Mouse (Mus musculus) adrenal gland, adult (tissue): ENCODE results near the gene Gm436.

Experiments
- DNase-seq, 2 experiments: peaks; one replicate each; pipeline ENCODE4 v3.0.0; 2022 to 2023; ENCODE audit warnings: low spot score in 1 of 2; ENCODE audit not compliant: inconsistent age in 2 of 2

Gm436 gene

DNA sequence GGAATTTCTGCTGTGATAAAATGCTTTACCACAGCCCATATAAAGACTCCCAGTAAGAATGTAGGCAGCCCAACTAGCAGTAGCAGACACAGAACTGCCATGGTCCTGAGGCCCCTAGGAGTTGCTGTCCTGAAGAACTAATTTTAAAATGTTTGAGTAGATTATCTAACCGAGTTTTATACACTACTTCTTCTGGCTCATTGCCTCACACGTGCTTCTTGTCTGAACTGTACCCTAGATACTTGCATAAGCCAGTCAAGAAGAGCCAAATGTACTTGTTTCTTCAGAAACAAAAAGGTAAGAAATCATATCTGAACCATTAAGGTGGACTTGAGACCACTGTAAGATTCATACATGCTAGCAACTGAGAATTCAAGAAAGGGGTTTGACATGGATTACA is at the start of gene Gm436:
Gene Gm436 (minus strand): TSS at position 101 of the 400 bp plus-strand sequence.
- DNase-seq, result no peak

DNA sequence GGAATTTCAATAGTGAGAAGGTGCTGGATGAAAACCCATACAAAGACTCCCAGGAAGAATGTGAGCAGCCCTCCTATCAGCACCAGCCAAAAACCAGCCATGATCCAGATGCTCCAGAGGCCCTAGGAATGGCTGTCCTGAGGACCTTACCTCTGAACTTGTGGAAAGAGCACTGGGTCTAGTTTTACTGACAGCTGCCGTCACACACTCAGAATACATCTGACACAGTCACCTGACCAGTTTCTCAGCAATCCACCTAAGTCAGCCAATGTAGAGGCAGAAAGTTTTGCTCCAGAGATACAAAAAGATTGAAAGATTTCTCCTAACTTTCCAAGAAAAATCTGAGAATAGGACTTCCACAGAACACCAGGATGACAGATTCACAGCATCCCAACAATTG is 35.1 kb upstream of the Gm436 start, which contains the start of gene Gm13178:
Gene Gm13178 (minus strand): TSS at position 101 of the 400 bp plus-strand sequence.
- DNase-seq, result no peak

DNA sequence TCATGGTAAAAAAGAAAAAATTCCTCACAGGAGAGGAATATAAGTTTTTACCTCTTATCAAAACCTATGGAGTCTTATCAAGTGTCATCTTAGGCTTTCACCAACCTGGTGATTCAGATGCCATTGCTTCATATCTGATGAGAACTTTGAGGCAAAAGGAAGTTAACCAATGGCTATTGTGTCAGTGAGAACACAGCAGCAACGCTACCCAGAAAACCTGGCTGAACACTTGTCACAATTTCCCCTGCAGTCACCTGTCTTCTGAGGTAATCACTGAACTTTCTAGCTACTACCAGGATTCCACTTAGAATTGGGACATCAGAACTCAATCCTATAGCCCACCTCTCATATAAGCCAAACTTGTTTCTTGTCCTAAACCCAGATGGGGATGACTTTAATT is 33.5 kb upstream of the Gm436 start:
- DNase-seq, result no peak

DNA sequence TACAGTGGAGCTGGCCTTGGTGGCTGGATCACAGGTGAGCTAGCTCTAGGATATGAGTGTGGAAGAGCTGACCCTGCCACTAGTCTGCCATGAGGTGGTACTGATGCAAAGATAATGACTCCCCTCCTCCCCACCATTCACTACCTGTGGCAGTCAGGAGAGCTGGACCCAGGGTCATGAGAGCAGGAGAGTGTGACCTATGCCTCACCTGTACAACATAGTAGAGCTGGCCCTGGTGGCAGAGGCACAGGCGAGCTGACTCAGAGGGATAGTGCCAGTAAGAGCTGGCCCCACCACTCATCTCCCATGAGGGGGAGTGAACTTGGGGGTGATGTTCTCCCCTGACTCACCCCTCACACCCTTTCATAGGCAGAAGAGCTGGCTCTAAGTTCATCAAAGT is 32.1 kb upstream of the Gm436 start:
- no peak for DNase-seq

DNA sequence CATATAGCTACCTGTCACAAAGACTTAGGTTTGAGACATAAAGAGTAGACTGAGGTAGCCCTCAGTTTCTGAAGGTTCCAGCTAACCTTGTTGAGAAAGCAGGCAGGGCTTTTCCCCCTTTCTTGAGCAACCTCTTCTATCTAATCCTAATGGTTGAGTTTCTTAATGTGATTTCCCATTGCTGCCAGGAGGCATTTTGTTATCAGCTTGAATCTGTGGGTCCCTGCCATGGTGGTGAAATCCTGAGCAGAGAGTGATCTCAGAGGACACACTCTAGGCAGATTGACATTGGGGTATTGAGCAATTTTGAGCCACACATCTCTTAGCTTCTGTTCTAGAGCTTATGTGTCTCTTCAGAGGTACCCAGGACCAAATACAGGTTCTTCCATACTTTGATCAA is 47.9 kb downstream of the Gm436 start:
- no peak for DNase-seq
